Comparison of ENCODE assay signal across 9 mouse cellular contexts in the genomic region with DNA sequence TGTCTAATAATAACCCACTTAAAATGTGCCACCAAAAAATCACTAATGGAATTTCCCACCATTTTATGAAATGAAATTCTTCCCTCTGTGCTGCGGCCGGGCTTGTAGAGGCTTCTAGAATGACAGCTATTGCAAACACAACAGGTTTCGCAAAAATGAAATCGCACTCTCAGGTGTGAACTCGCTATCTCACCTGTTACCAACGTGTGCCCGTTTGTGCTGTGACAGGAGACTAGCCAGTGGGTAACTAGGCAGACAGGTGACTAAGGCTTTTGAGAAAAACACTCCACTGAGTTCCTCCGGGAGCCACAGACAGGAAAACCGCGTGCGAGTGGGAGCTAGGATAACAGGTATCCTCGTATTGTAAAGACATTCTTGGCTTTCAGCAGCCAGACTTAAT. TPM values are rescaled to one million over a fixed set of nuclear protein-coding genes. Genes with fewer than 3 reads are reported as not detected.
A peak's percentile ranks its signal among the peaks of the same experiment; 100 is the strongest.
DNase-seq lines count a peak whose midpoint lies in the region; ATAC-seq and TF ChIP-seq lines count a peak whose summit lies in the region.
"Had no signal": no experiment of that assay in that cellular context is flagged by ENCODE, and none has a peak within 500 bp of the region (broad histone marks: within the 10 kb centered on the region; RNA-seq: fewer than 3 reads in every experiment).

A gene (plus strand): TSS at position 301 of the 400 bp plus-strand sequence.

- TF ChIP-seq POLR2A in CH12.LX (IDR thresholded peaks at IDR 0.05; ENCODE audit: low read depth, low read length), result no peak
- no peak for TF ChIP-seq POLR2A in limb, embryonic 14.5 days (IDR thresholded peaks at IDR 0.05; ENCODE audit: borderline replicate concordance, extremely low read depth, insufficient read depth, insufficient read length)

- no peak within 1 kb of the TSS for H3K4me2 ChIP-seq in CH12.LX (ENCODE audit: insufficient read depth, low read depth, poor library complexity, severe bottlenecking)
- peak within 1 kb of the TSS; percentile 43 for H3K4me2 ChIP-seq in forebrain, embryonic 15.5 days (replicated peaks)
- peak within 1 kb of the TSS; percentile 56 for H3K4me2 ChIP-seq in limb, embryonic 14.5 days (replicated peaks; ENCODE audit: low read depth, low read length, severe bottlenecking)

- no peak for TF ChIP-seq EP300 in CH12.LX (IDR thresholded peaks at IDR 0.05; ENCODE audit: low read length)

- H3K79me2 ChIP-seq in CH12.LX (replicated peaks; ENCODE audit: control insufficient read depth, extremely low read depth, insufficient read depth, poor library complexity, severe bottlenecking), result no peaks in the 10 kb centered on the region

- dilution Hi-C loops in CH12.LX (cut with MboI; ENCODE audit: extremely low pct_ligation_motif_present, extremely low pct_unique_long_range_greater_than_20kb, low sequenced_read_pairs), result no loop called here

- H3K4me3 ChIP-seq in heart, embryonic 10.5 days, result no peak within 1 kb of the TSS
- H3K4me3 ChIP-seq in CH12.LX (replicated peaks in 1 of 3; ENCODE audit: low read depth in 2 of 3, low read length in 2 of 3, poor library complexity in 1 of 3), result no peak within 1 kb of the TSS
- H3K4me3 ChIP-seq in forebrain, embryonic 15.5 days, result peak within 1 kb of the TSS; percentile 27
- H3K4me3 ChIP-seq in limb, embryonic 14.5 days (replicated peaks; ENCODE audit: low read length), result no peak within 1 kb of the TSS

- no peak for TF ChIP-seq RAD21 in CH12.LX (IDR thresholded peaks at IDR 0.05; ENCODE audit: low read depth, low read length)

- DNase-seq in heart, embryonic 10.5 days (ENCODE audit: low spot score), result no peak
- DNase-seq in heart, adult 9 months (ENCODE audit: low spot score in 2 of 2), result no peak
- DNase-seq in CH12.LX (ENCODE audit: extremely low read depth), result no peak
- DNase-seq in limb, embryonic 14.5 days (ENCODE audit: low spot score), result no peak
- no peak for DNase-seq in right cerebral cortex, adult 2 months (ENCODE audit: low spot score in 2 of 2)
- DNase-seq in gastrocnemius, adult 18-20 months (ENCODE audit: low spot score), result no peak
- no peak for DNase-seq in kidney, postnatal 14 days
- DNase-seq: B cell, adult 2 months had no signal

- H3K9ac ChIP-seq in CH12.LX (ENCODE audit: insufficient read depth, low read depth), result no peak within 1 kb of the TSS
- H3K9ac ChIP-seq in forebrain, embryonic 15.5 days (replicated peaks), result peak within 1 kb of the TSS; percentile 22
- no peak within 1 kb of the TSS; the same call in 1 of the 2 replicates for H3K9ac ChIP-seq in limb, embryonic 14.5 days (ENCODE audit: low read depth, low read length, severe bottlenecking)

- no peaks in the 10 kb centered on the region for H3K36me3 ChIP-seq in heart, embryonic 10.5 days
- no peaks in the 10 kb centered on the region for H3K36me3 ChIP-seq in CH12.LX (replicated peaks in 1 of 2; ENCODE audit: control insufficient read depth in 1 of 2, insufficient read depth in 1 of 2, low read length in 1 of 2)
- no peaks in the 10 kb centered on the region for H3K36me3 ChIP-seq in forebrain, embryonic 15.5 days
- no peaks in the 10 kb centered on the region for H3K36me3 ChIP-seq in limb, embryonic 14.5 days (ENCODE audit: control insufficient read depth, insufficient read depth, low read length)

- H3K27me3 ChIP-seq in heart, embryonic 10.5 days (ENCODE audit: insufficient read depth, poor library complexity, severe bottlenecking), result 0 out of 2 replicates have a peak, but pooled peaks cover 5% of the 10 kb centered on the region
- no peaks in the 10 kb centered on the region for H3K27me3 ChIP-seq in CH12.LX (replicated peaks)
- no peaks in the 10 kb centered on the region for H3K27me3 ChIP-seq in forebrain, embryonic 15.5 days
- no peaks in the 10 kb centered on the region for H3K27me3 ChIP-seq in limb, embryonic 14.5 days (ENCODE audit: control insufficient read depth, insufficient read depth, low read length)

- in situ Hi-C loops in CH12.LX (cut with MboI; ENCODE audit: low pct_ligation_motif_present, low pct_unique_long_range_greater_than_20kb, low sequenced_read_pairs), result no loop called here

- WGBS in heart, embryonic 10.5 days, result 83% methylated on average over 12 of the region's 12 CpGs
- 87% methylated on average over 12 of the region's 12 CpGs for WGBS in forebrain, embryonic 15.5 days
- WGBS in limb, embryonic 14.5 days, result 86% methylated on average over 12 of the region's 12 CpGs

- TF ChIP-seq CTCF in CH12.LX (conservative IDR thresholded peaks at IDR 0.05 in 1 of 2, IDR thresholded peaks at IDR 0.05 in 1 of 2; ENCODE audit: low read depth in 2 of 2, low read length in 2 of 2), result no peak

- peaks cover 10% of the 10 kb centered on the region; the same call in 1 of the 2 replicates for H3K4me1 ChIP-seq in heart, embryonic 10.5 days
- no peaks in the 10 kb centered on the region for H3K4me1 ChIP-seq in CH12.LX (ENCODE audit: control insufficient read depth in 1 of 2, insufficient read depth in 2 of 2)
- H3K4me1 ChIP-seq in forebrain, embryonic 15.5 days, result peaks cover 16% of the 10 kb centered on the region
- peaks cover 9% of the 10 kb centered on the region for H3K4me1 ChIP-seq in limb, embryonic 14.5 days (ENCODE audit: control insufficient read depth, insufficient read depth, low read length)

- no peaks in the 10 kb centered on the region for H3K9me3 ChIP-seq in heart, embryonic 10.5 days
- no peaks in the 10 kb centered on the region for H3K9me3 ChIP-seq in CH12.LX (replicated peaks; ENCODE audit: low read length)
- H3K9me3 ChIP-seq in forebrain, embryonic 15.5 days, result no peaks in the 10 kb centered on the region
- H3K9me3 ChIP-seq in limb, embryonic 14.5 days (ENCODE audit: control insufficient read depth, low read length), result no peaks in the 10 kb centered on the region

- H3K27ac ChIP-seq in heart, embryonic 10.5 days, result no peak within 1 kb of the TSS
- H3K27ac ChIP-seq in CH12.LX (ENCODE audit: insufficient read depth, low read depth), result no peak within 1 kb of the TSS
- H3K27ac ChIP-seq in forebrain, embryonic 15.5 days (replicated peaks), result peak within 1 kb of the TSS; percentile 12; the same call in 1 of the 2 replicates
- H3K27ac ChIP-seq in limb, embryonic 14.5 days (replicated peaks; ENCODE audit: low read depth, low read length), result no peak within 1 kb of the TSS

- ATAC-seq in forebrain, embryonic 15.5 days (replicated peaks), result no peak
- ATAC-seq in limb, embryonic 14.5 days (ENCODE audit: low FRiP score, low read depth), result no peak

TF ChIP-seq in CH12.LX, 34 proteins besides CTCF, POLR2A, EP300 and RAD21:
- no peak for TF ChIP-seq CHD2 (IDR thresholded peaks at IDR 0.05; ENCODE audit: low read length)
- no peak for TF ChIP-seq MAFK (IDR thresholded peaks at IDR 0.05; ENCODE audit: insufficient replicate concordance, low read length)
- no peak for TF ChIP-seq JUN (IDR thresholded peaks at IDR 0.05; ENCODE audit: insufficient read depth, low read depth, low read length)

RNA-seq across cellular contexts. Expression of the gene that starts here (rescaled TPM):
- polyA plus RNA-seq in heart, embryonic 10.5 days (2016; fragmentation: Nextera tagmentation; extraction: Ambion mirVana), result 48.5 and 48.7 TPM in 2 replicates
- total RNA-seq in CH12.LX (2012; rRNA removed), result 58.9 and 66.5 TPM in 2 replicates
- total RNA-seq in CH12.LX (2014; rRNA removed), result 54.2 and 56.5 TPM in 2 replicates
- 72.0 and 75.2 TPM in 2 replicates for polyA plus RNA-seq in CH12.LX (2012; ENCODE audit: insufficient read length, low read depth)
- polyA plus RNA-seq in forebrain, embryonic 15.5 days (2015; fragmentation: Nextera tagmentation; extraction: Ambion mirVana), result 13.1 and 14.4 TPM in 2 replicates
- polyA plus RNA-seq in limb, embryonic 14.5 days (2012; rRNA removed), result 67.7 and 70.5 TPM in 2 replicates
- 34.5 and 36.0 TPM in 2 replicates for polyA plus RNA-seq in limb, embryonic 14.5 days (2014; fragmentation: Nextera tagmentation; extraction: Ambion mirVana)
- total RNA-seq in gastrocnemius, adult 18-20 months (2021), result under 1 TPM; 0.46 to 0.81 TPM

Comparison
In these comparisons a context has a peak if more than half of its experiments do, and no peak if none do; other contexts are left out.
1. RNA of the gene that starts here (total RNA-seq): 54.2 to 66.5 TPM in CH12.LX; 0.46 to 0.81 TPM in gastrocnemius, adult 18-20 months; every median in the first group is over 10 times any median in the second.